Mouse (Mus musculus): ENCODE data around the gene 1810049J17Rik. TPM values are rescaled to one million over a fixed set of nuclear protein-coding genes. Genes with fewer than 3 reads are reported as not detected.

1810049J17Rik gene
- polyA plus RNA-seq, 1 experiment: 1.8 TPM

GRCm38 (mm10) chr15:12290330-12290729 lies 31.4 kb downstream of the 1810049J17Rik start:
- TF ChIP-seq CTCF (IDR thresholded peaks at IDR 0.05; ENCODE audit: control insufficient read depth, insufficient read depth, insufficient replicate concordance, low read depth, low read length) (no peak), POLR2A (IDR thresholded peaks at IDR 0.05; ENCODE audit: control insufficient read depth, low read depth, low read length) (no peak)

GRCm38 (mm10) chr15:12285535-12285809 lies 36.2 kb downstream of the 1810049J17Rik start:
- H3K4me3 ChIP-seq (ENCODE audit: control insufficient read depth, low read depth, low read length): no peak overlapping the region
- no peak overlapping the region for H3K27ac ChIP-seq (ENCODE audit: control insufficient read depth, insufficient read depth, low read depth, low read length)

More at GRCm38 (mm10) chr15:12290330-12290729, 31.4 kb downstream of the 1810049J17Rik start:
- H3K4me3 ChIP-seq (ENCODE audit: control insufficient read depth, low read depth, low read length): no peak overlapping the region
- H3K36me3 ChIP-seq (ENCODE audit: control insufficient read depth, insufficient read depth, low read length): no peaks in the 10 kb centered on the region
- no peak overlapping the region for H3K27ac ChIP-seq (ENCODE audit: control insufficient read depth, insufficient read depth, low read depth, low read length)
- no peaks in the 10 kb centered on the region for H3K27me3 ChIP-seq (ENCODE audit: control insufficient read depth, insufficient read depth, low read length)
- no peaks in the 10 kb centered on the region for H3K4me1 ChIP-seq (ENCODE audit: control insufficient read depth, insufficient read depth, low read length)

GRCm38 (mm10) chr15:12284794-12285534 lies 36.7 kb downstream of the 1810049J17Rik start:
- Histone ChIP-seq H3K4me3 (ENCODE audit: control insufficient read depth, low read depth, low read length) (no peak overlapping the region), H3K27ac (ENCODE audit: control insufficient read depth, insufficient read depth, low read depth, low read length) (no peak overlapping the region), H3K4me1 (ENCODE audit: control insufficient read depth, insufficient read depth, low read length) (no peaks in the 10 kb centered on the region), H3K36me3 (ENCODE audit: control insufficient read depth, insufficient read depth, low read length) (no peaks in the 10 kb centered on the region), H3K27me3 (ENCODE audit: control insufficient read depth, insufficient read depth, low read length) (no peaks in the 10 kb centered on the region)
- TF ChIP-seq CTCF (IDR thresholded peaks at IDR 0.05; ENCODE audit: control insufficient read depth, insufficient read depth, insufficient replicate concordance, low read depth, low read length): no peak

More at GRCm38 (mm10) chr15:12285535-12285809, 36.2 kb downstream of the 1810049J17Rik start:
- Histone ChIP-seq H3K4me1 (ENCODE audit: control insufficient read depth, insufficient read depth, low read length) (no peaks in the 10 kb centered on the region), H3K36me3 (ENCODE audit: control insufficient read depth, insufficient read depth, low read length) (no peaks in the 10 kb centered on the region), H3K27me3 (ENCODE audit: control insufficient read depth, insufficient read depth, low read length) (no peaks in the 10 kb centered on the region)
- TF ChIP-seq CTCF (IDR thresholded peaks at IDR 0.05; ENCODE audit: control insufficient read depth, insufficient read depth, insufficient replicate concordance, low read depth, low read length) (no peak), POLR2A (IDR thresholded peaks at IDR 0.05; ENCODE audit: control insufficient read depth, low read depth, low read length) (no peak)

- Histone ChIP-seq H3K4me3 (ENCODE audit: control insufficient read depth, low read depth, low read length) (no peak overlapping the region), H3K36me3 (ENCODE audit: control insufficient read depth, insufficient read depth, low read length) (no peaks in the 10 kb centered on the region), H3K27ac (ENCODE audit: control insufficient read depth, insufficient read depth, low read depth, low read length) (no peak overlapping the region), H3K4me1 (ENCODE audit: control insufficient read depth, insufficient read depth, low read length) (no peaks in the 10 kb centered on the region; the same call in 1 of the 2 replicates), H3K27me3 (ENCODE audit: control insufficient read depth, insufficient read depth, low read length) (no peaks in the 10 kb centered on the region)
- TF ChIP-seq CTCF (IDR thresholded peaks at IDR 0.05; ENCODE audit: control insufficient read depth, insufficient read depth, insufficient replicate concordance, low read depth, low read length) (no peak), POLR2A (IDR thresholded peaks at IDR 0.05; ENCODE audit: control insufficient read depth, low read depth, low read length) (no peak)
Observed at GRCm38 (mm10) chr15:12279816-12280215, 41.9 kb downstream of the 1810049J17Rik start.

- TF ChIP-seq POLR2A (IDR thresholded peaks at IDR 0.05; ENCODE audit: control insufficient read depth, low read depth, low read length) (no peak), CTCF (IDR thresholded peaks at IDR 0.05; ENCODE audit: control insufficient read depth, insufficient read depth, insufficient replicate concordance, low read depth, low read length) (no peak)
- Histone ChIP-seq H3K4me1 (ENCODE audit: control insufficient read depth, insufficient read depth, low read length) (no peaks in the 10 kb centered on the region; the same call in 1 of the 2 replicates), H3K27ac (ENCODE audit: control insufficient read depth, insufficient read depth, low read depth, low read length) (no peak overlapping the region), H3K4me3 (ENCODE audit: control insufficient read depth, low read depth, low read length) (no peak overlapping the region), H3K36me3 (ENCODE audit: control insufficient read depth, insufficient read depth, low read length) (no peaks in the 10 kb centered on the region), H3K27me3 (ENCODE audit: control insufficient read depth, insufficient read depth, low read length) (no peaks in the 10 kb centered on the region)
Observed at GRCm38 (mm10) chr15:12275091-12275623, 46.5 kb downstream of the 1810049J17Rik start.

DNA sequence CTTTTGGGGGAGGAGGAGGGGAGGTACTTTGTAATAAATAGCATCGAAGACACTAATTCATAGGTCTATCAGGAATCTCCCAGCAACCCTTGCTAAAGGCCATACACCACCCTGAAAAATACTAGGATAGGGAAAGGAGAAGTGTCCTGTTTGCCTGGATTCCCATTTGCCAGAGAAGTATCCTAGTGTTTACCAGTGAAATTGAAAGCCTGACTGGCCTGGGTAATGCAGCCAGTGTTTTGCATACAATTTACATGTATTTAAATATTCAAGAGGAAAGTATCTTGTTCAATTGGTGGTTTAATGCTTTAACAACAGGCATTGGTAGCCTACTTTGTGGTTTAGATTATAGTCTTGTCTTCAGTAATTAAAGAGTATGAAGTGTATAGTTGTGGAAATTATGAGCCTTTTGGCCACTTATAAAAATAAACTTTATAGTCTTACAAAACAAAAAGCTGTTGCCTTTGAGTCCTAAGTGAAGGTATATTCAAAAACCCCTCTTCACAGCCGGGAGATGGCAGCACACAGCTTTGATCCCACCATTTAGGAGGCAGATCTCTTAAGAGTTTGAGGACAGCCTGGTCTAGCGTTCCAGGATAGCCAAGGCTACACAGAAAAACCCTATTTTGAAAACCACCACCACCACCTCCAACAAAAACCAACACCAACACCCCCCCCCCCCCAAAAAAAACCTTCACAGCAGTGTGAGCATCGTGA lies 47.5 kb downstream of the 1810049J17Rik start:
- H3K4me3 ChIP-seq (ENCODE audit: control insufficient read depth, low read depth, low read length): no peak overlapping the region
- H3K36me3 ChIP-seq (ENCODE audit: control insufficient read depth, insufficient read depth, low read length): no peaks in the 10 kb centered on the region
- TF ChIP-seq CTCF (IDR thresholded peaks at IDR 0.05; ENCODE audit: control insufficient read depth, insufficient read depth, insufficient replicate concordance, low read depth, low read length) (no peak), POLR2A (IDR thresholded peaks at IDR 0.05; ENCODE audit: control insufficient read depth, low read depth, low read length) (no peak)
- no peaks in the 10 kb centered on the region; the same call in 1 of the 2 replicates for H3K4me1 ChIP-seq (ENCODE audit: control insufficient read depth, insufficient read depth, low read length)
- no peak overlapping the region for H3K27ac ChIP-seq (ENCODE audit: control insufficient read depth, insufficient read depth, low read depth, low read length)
- no peaks in the 10 kb centered on the region for H3K27me3 ChIP-seq (ENCODE audit: control insufficient read depth, insufficient read depth, low read length)

DNA sequence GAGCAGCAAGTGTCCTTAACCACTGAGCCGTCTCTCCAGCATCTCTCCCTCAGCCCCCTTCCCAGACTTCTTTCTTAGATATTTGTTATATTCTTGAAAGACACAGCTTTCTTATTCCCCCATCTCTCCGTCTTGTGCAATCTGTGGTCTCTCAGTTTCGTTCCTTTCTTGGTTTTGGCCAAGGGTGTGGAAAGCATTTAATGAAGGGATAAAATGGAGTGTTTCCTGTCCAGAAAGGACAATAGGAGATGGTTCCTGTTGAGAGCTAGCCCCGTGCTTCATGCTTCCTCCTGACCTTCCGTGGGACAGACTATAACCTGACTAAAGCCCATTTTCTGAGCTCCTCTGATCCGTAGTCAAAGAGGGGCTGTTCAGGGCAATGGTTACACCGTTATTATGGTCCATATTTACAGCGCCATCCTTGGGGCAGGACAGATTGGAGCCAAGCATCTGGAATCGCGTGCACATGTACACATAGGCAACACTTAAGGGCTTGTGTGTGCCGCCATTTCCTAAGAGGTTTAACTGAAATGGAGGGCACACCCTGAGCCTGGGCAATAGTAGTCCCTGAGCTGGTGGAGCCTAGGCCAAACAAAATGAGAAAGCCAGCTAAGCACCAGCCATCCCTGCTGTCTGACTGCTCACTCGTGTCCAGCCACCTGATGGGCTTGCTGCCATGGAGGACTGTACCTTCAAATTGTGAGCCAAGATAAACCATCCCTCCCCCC lies 48.2 kb downstream of the 1810049J17Rik start:
- H3K27me3 ChIP-seq (ENCODE audit: control insufficient read depth, insufficient read depth, low read length): no peaks in the 10 kb centered on the region
- H3K4me3 ChIP-seq (ENCODE audit: control insufficient read depth, low read depth, low read length): no peak overlapping the region
- no peak overlapping the region for H3K27ac ChIP-seq (ENCODE audit: control insufficient read depth, insufficient read depth, low read depth, low read length)
- no peaks in the 10 kb centered on the region for H3K36me3 ChIP-seq (ENCODE audit: control insufficient read depth, insufficient read depth, low read length)
- H3K4me1 ChIP-seq (ENCODE audit: control insufficient read depth, insufficient read depth, low read length): no peaks in the 10 kb centered on the region; the same call in 1 of the 2 replicates
- TF ChIP-seq CTCF (IDR thresholded peaks at IDR 0.05; ENCODE audit: control insufficient read depth, insufficient read depth, insufficient replicate concordance, low read depth, low read length): no peak
- no peak for TF ChIP-seq POLR2A (IDR thresholded peaks at IDR 0.05; ENCODE audit: control insufficient read depth, low read depth, low read length)

Other genes with a start within 250 kb of the 1810049J17Rik start
- gene Zfr, start 204.1 kb downstream of the 1810049J17Rik start, polyA plus RNA-seq (2012; rRNA removed): 146 and 184 TPM in 2 replicates
- 26.2 and 27.0 TPM in 2 replicates for gene Mtmr12, start 116.9 kb downstream of the 1810049J17Rik start, polyA plus RNA-seq (2012; rRNA removed)
- 33.9 and 36.3 TPM in 2 replicates for gene Golph3, start 449 bp downstream of the 1810049J17Rik start, polyA plus RNA-seq (2012; rRNA removed)

Measured in testis, adult 2 months (tissue).